Mouse (Mus musculus): ENCODE measurements around the gene Sstr4. TPM values are rescaled to one million over a fixed set of nuclear protein-coding genes. Genes with fewer than 3 reads are reported as not detected.

Gene Sstr4
- total RNA-seq, 1 experiment, result 0.98 TPM

DNA sequence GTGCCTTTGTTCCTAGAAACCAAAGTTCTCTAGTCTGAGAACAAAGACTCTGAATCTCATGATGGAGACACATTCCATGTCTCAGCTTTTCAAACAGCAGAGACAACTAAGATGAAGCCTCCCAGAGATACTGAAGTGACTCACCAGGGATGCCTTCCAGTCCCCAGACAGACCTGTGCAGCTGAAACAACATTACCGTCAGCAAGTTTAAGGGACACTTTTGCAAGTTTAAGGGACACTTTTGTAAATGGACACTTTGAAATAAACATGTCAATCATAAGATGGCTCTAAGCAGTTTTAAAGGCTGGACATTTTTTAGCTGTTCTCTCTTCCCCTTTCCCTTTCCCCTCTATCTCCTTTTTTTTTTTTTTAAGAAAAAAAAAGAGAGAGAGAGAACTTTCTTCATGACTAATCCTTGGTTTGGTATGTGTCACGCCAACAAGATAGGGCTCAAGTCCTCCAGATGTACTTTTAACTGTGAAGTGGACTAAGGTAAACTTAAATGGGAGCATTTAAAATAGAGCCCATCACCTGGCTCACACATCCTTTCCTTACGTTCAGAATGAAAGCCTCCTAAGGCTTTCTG is 44.6 kb downstream of the Sstr4 start:
- H3K4me3 ChIP-seq (ENCODE audit: insufficient read depth in 1 of 2, low read depth in 1 of 2, low read length in 2 of 2, poor library complexity in 1 of 2, severe bottlenecking in 1 of 2), result no peak overlapping the region

DNA sequence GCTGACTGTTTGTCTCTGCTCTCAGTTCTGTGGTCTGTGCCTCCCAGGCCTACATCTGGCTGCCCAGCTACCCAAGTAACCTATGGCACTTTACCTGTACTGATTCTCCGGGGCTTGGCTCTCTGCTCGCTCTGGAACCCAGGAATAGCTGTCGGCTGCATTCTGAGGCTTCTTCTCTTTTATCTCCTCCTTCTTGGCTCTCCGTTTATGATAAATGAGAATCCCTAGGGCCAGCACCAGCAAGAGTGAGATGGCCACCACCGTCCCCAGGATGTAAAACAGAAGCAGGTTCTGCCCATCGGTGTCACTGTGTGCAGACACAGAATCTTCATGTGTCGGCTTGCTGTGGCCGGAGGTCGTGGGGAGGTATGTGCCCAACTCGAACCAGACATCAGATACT is 46.3 kb downstream of the Sstr4 start:
- Histone ChIP-seq H3K9ac (ENCODE audit: insufficient read depth, low read depth, low read length, poor library complexity, severe bottlenecking) (no peak overlapping the region), H3K9me3 (ENCODE audit: control insufficient read depth, insufficient read depth, low read depth, low read length) (no peaks in the 10 kb centered on the region), H3K36me3 (ENCODE audit: control insufficient read depth, insufficient read depth, low read length, poor library complexity, severe bottlenecking) (no peaks in the 10 kb centered on the region), H3K27ac (ENCODE audit: insufficient read depth, low read depth, low read length, poor library complexity, severe bottlenecking) (no peak overlapping the region), H3K4me3 (ENCODE audit: insufficient read depth in 1 of 2, low read depth in 1 of 2, low read length in 2 of 2, poor library complexity in 1 of 2, severe bottlenecking in 1 of 2) (no peak overlapping the region), H3K4me1 (ENCODE audit: control insufficient read depth in 2 of 2, insufficient read depth in 2 of 2, low read length in 2 of 2, poor library complexity in 1 of 2) (no peaks in the 10 kb centered on the region)
- in situ Hi-C loops (cut with MboI; ENCODE audit: low sequenced_read_pairs in 2 of 2, unreplicated experiment in 2 of 2), result no loop called here
- TF ChIP-seq HCFC1 (IDR thresholded peaks at IDR 0.05; ENCODE audit: borderline replicate concordance, insufficient read depth, low read length) (no peak), ZNF384 (IDR thresholded peaks at IDR 0.05; ENCODE audit: low read depth, low read length) (no peak), ZC3H11A (IDR thresholded peaks at IDR 0.05; ENCODE audit: borderline replicate concordance, low read depth, low read length) (no peak), CHD2 (IDR thresholded peaks at IDR 0.05; ENCODE audit: low read depth, low read length) (no peak), MAFK (IDR thresholded peaks at IDR 0.05; ENCODE audit: insufficient read depth, low read depth, low read length) (no peak)
- no peak for DNase-seq (ENCODE audit: low read depth, low spot score)

More for the DNA sequence above, 44.6 kb downstream of the Sstr4 start:
- Histone ChIP-seq H3K36me3 (ENCODE audit: control insufficient read depth, insufficient read depth, low read length, poor library complexity, severe bottlenecking) (no peaks in the 10 kb centered on the region), H3K9ac (ENCODE audit: insufficient read depth, low read depth, low read length, poor library complexity, severe bottlenecking) (no peak overlapping the region), H3K27ac (ENCODE audit: insufficient read depth, low read depth, low read length, poor library complexity, severe bottlenecking) (no peak overlapping the region), H3K4me1 (ENCODE audit: control insufficient read depth in 2 of 2, insufficient read depth in 2 of 2, low read length in 2 of 2, poor library complexity in 1 of 2) (no peaks in the 10 kb centered on the region), H3K9me3 (ENCODE audit: control insufficient read depth, insufficient read depth, low read depth, low read length) (no peaks in the 10 kb centered on the region)
- no peak for DNase-seq (ENCODE audit: low read depth, low spot score)
- no peak for TF ChIP-seq CHD2 (IDR thresholded peaks at IDR 0.05; ENCODE audit: low read depth, low read length)
- TF ChIP-seq ZNF384 (IDR thresholded peaks at IDR 0.05; ENCODE audit: low read depth, low read length), result no peak
- no peak for TF ChIP-seq HCFC1 (IDR thresholded peaks at IDR 0.05; ENCODE audit: borderline replicate concordance, insufficient read depth, low read length)
- TF ChIP-seq ZC3H11A (IDR thresholded peaks at IDR 0.05; ENCODE audit: borderline replicate concordance, low read depth, low read length), result no peak
- no peak for TF ChIP-seq MAFK (IDR thresholded peaks at IDR 0.05; ENCODE audit: insufficient read depth, low read depth, low read length)
- in situ Hi-C loops (cut with MboI; ENCODE audit: low sequenced_read_pairs in 2 of 2, unreplicated experiment in 2 of 2), result no loop called here

DNA sequence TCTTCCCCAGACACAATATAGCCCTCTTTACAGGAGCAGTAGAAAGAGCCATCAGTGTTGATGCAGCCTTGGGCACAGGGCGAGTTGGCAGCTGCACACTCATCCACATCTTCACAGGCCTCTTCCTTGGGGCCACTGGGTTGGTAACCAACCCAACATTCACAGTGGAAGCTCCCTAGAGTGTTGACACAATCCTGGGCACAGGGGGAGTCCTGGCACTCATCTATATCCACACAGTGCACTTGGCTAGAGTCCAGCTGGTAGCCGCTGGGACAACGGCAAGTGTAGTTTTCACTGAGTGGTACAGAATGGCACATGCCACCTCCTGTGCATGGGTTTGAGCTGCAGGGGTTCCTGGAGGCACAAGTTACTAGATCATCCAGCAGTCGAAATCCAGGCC is 47.0 kb downstream of the Sstr4 start:
- DNase-seq (ENCODE audit: low read depth, low spot score), result no peak
- in situ Hi-C loops (cut with MboI; ENCODE audit: low sequenced_read_pairs in 2 of 2, unreplicated experiment in 2 of 2), result no loop called here
- Histone ChIP-seq H3K36me3 (ENCODE audit: control insufficient read depth, insufficient read depth, low read length, poor library complexity, severe bottlenecking) (no peaks in the 10 kb centered on the region), H3K9ac (ENCODE audit: insufficient read depth, low read depth, low read length, poor library complexity, severe bottlenecking) (no peak overlapping the region), H3K9me3 (ENCODE audit: control insufficient read depth, insufficient read depth, low read depth, low read length) (no peaks in the 10 kb centered on the region), H3K27ac (ENCODE audit: insufficient read depth, low read depth, low read length, poor library complexity, severe bottlenecking) (no peak overlapping the region), H3K4me1 (ENCODE audit: control insufficient read depth in 2 of 2, insufficient read depth in 2 of 2, low read length in 2 of 2, poor library complexity in 1 of 2) (no peaks in the 10 kb centered on the region), H3K4me3 (ENCODE audit: insufficient read depth in 1 of 2, low read depth in 1 of 2, low read length in 2 of 2, poor library complexity in 1 of 2, severe bottlenecking in 1 of 2) (no peak overlapping the region)
- no peak for TF ChIP-seq ZC3H11A (IDR thresholded peaks at IDR 0.05; ENCODE audit: borderline replicate concordance, low read depth, low read length)
- no peak for TF ChIP-seq CHD2 (IDR thresholded peaks at IDR 0.05; ENCODE audit: low read depth, low read length)
- TF ChIP-seq ZNF384 (IDR thresholded peaks at IDR 0.05; ENCODE audit: low read depth, low read length), result no peak

DNA sequence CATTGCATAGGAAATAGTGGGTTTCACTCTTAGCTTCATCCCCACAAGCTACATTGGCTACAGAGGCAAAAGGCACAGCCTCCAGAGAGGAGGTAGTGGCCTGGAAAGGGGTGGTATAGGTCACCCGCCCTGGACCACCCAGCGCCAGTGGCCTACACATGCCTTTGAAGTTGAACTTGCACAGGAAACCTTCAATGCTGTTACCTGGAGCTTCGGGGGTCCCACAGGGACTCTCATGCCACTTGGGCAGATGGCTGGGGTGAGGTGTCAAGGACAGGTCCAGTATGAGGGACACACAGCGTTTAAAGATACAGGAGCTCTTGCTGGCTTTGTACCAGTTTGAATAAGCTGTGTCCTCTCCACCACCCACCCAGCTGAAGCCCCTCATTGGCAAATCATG is 47.6 kb downstream of the Sstr4 start:
- no peak for DNase-seq (ENCODE audit: low read depth, low spot score)
- in situ Hi-C loops (cut with MboI; ENCODE audit: low sequenced_read_pairs in 2 of 2, unreplicated experiment in 2 of 2), result no loop called here
- no peaks in the 10 kb centered on the region for H3K36me3 ChIP-seq (ENCODE audit: control insufficient read depth, insufficient read depth, low read length, poor library complexity, severe bottlenecking)
- H3K9ac ChIP-seq (ENCODE audit: insufficient read depth, low read depth, low read length, poor library complexity, severe bottlenecking), result no peak overlapping the region
- TF ChIP-seq ZNF384 (IDR thresholded peaks at IDR 0.05; ENCODE audit: low read depth, low read length) (no peak), CHD2 (IDR thresholded peaks at IDR 0.05; ENCODE audit: low read depth, low read length) (no peak), MAFK (IDR thresholded peaks at IDR 0.05; ENCODE audit: insufficient read depth, low read depth, low read length) (no peak), ZC3H11A (IDR thresholded peaks at IDR 0.05; ENCODE audit: borderline replicate concordance, low read depth, low read length) (no peak), HCFC1 (IDR thresholded peaks at IDR 0.05; ENCODE audit: borderline replicate concordance, insufficient read depth, low read length) (no peak)
- H3K4me3 ChIP-seq (ENCODE audit: insufficient read depth in 1 of 2, low read depth in 1 of 2, low read length in 2 of 2, poor library complexity in 1 of 2, severe bottlenecking in 1 of 2), result no peak overlapping the region
- H3K9me3 ChIP-seq (ENCODE audit: control insufficient read depth, insufficient read depth, low read depth, low read length), result no peaks in the 10 kb centered on the region
- H3K4me1 ChIP-seq (ENCODE audit: control insufficient read depth in 2 of 2, insufficient read depth in 2 of 2, low read length in 2 of 2, poor library complexity in 1 of 2), result no peaks in the 10 kb centered on the region
- H3K27ac ChIP-seq (ENCODE audit: insufficient read depth, low read depth, low read length, poor library complexity, severe bottlenecking), result no peak overlapping the region
